Comparison of ENCODE assay signal across 12 mouse cellular contexts in the genomic region with DNA sequence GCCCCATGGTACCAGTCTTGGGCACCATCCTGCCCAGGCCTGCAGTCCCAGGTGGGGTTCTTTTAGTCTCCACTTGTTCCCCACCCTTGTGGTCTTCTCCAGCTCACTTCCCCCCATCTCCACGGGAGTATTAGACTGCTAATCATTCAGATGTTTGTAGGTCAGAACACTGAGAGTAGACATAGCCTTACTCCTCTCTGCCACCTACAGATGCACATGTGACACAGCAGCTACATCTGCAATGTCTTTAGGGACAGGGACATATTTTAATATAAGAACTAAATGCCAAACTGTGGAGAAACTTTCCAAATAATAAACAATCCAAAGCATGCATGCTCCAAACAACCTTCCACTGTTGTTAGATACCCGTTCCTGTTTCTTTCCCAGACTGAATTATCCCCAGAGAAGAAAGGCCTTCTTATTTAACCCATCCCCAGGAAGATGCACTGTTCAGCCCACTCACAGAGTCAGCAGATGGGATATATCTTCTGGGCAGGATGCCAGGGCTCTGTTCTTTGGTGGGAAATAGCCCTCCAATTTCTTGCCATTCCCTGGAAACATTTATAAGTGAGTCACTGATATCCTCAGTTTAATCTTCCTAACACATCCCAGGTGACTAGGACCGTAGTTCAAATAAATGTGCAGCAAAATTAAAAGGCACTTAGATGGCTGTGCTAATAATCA.
A peak's percentile ranks its signal among the peaks of the same experiment; 100 is the strongest.
DNase-seq lines count a peak whose midpoint lies in the region; TF ChIP-seq lines count a peak whose summit lies in the region.
"Had no signal": no experiment of that assay in that cellular context is flagged by ENCODE, and none has a peak within 500 bp of the region (broad histone marks: within the 10 kb centered on the region; RNA-seq: fewer than 3 reads in every experiment).

No protein-coding gene starts in this region.

- dilution Hi-C loops in CH12.LX (cut with MboI; ENCODE audit: extremely low pct_ligation_motif_present, extremely low pct_unique_long_range_greater_than_20kb, low sequenced_read_pairs): no loop called here

- no peak overlapping the region for H3K4me3 ChIP-seq in CH12.LX (replicated peaks in 1 of 3; ENCODE audit: low read depth in 2 of 3, low read length in 2 of 3, poor library complexity in 1 of 3)
- H3K4me3 ChIP-seq: forebrain, embryonic 10.5 days; lung, embryonic 15.5 days; midbrain, embryonic 15.5 days had no signal

- peak; percentile 2; the same call in 1 of the 2 replicates for TF ChIP-seq RAD21 in CH12.LX (IDR thresholded peaks at IDR 0.05; ENCODE audit: low read depth, low read length)

- TF ChIP-seq POLR2A in CH12.LX (IDR thresholded peaks at IDR 0.05; ENCODE audit: low read depth, low read length): no peak
- TF ChIP-seq POLR2A in brain, embryonic 14.5 days (IDR thresholded peaks at IDR 0.05; ENCODE audit: borderline replicate concordance, extremely low read depth, insufficient read depth, insufficient read length, poor library complexity, severe bottlenecking): no peak

- H3K9me3 ChIP-seq in CH12.LX (replicated peaks; ENCODE audit: low read length): no peaks in the 10 kb centered on the region
- H3K9me3 ChIP-seq: forebrain, embryonic 10.5 days; lung, embryonic 15.5 days; midbrain, embryonic 15.5 days had no signal

- no peaks in the 10 kb centered on the region for H3K27me3 ChIP-seq in CH12.LX (replicated peaks)
- H3K27me3 ChIP-seq: lung, embryonic 15.5 days; midbrain, embryonic 15.5 days had no signal

- peak in 1 of 2 experiments; percentile 50; a peak in 2 of 4 replicates for TF ChIP-seq CTCF in CH12.LX (conservative IDR thresholded peaks at IDR 0.05 in 1 of 2, IDR thresholded peaks at IDR 0.05 in 1 of 2; ENCODE audit: low read depth in 2 of 2, low read length in 2 of 2)
- no peak for TF ChIP-seq CTCF in brain, embryonic 14.5 days (IDR thresholded peaks at IDR 0.05; ENCODE audit: borderline replicate concordance, extremely low read depth, insufficient read depth, insufficient read length)

- H3K27ac ChIP-seq in CH12.LX (ENCODE audit: insufficient read depth, low read depth): no peak overlapping the region
- H3K27ac ChIP-seq: forebrain, embryonic 10.5 days; lung, embryonic 15.5 days; midbrain, embryonic 15.5 days had no signal

- DNase-seq in left cerebral cortex, postnatal 10 days (ENCODE audit: extremely low spot score in 1 of 2, low spot score in 2 of 2): peak; percentile 42 to 55
- no peak for DNase-seq in left cerebral cortex, adult 8-10 months (ENCODE audit: low spot score in 2 of 2)
- no peak for DNase-seq in CH12.LX (ENCODE audit: extremely low read depth)
- DNase-seq in brain, embryonic 14.5 days (ENCODE audit: low read depth): peak; percentile 50
- peak; percentile 68 for DNase-seq in left cerebral cortex, postnatal 4 days
- no peak for DNase-seq in ovary, postnatal 10 days (ENCODE audit: low spot score)
- no peak for DNase-seq in Muller cell, postnatal 12 days (ENCODE audit: inconsistent ontology term)
- DNase-seq: kidney, adult 11 months; thymus, postnatal 36 days had no signal

- in situ Hi-C loops in CH12.LX (cut with MboI; ENCODE audit: low pct_ligation_motif_present, low pct_unique_long_range_greater_than_20kb, low sequenced_read_pairs): no loop called here

- TF ChIP-seq EP300 in CH12.LX (IDR thresholded peaks at IDR 0.05; ENCODE audit: low read length): no peak

- H3K4me1 ChIP-seq in CH12.LX (ENCODE audit: control insufficient read depth in 1 of 2, insufficient read depth in 2 of 2): 0 out of 4 replicates have a peak, but pooled peaks cover 0 to 2% of the 10 kb centered on the region in 2 experiments
- H3K4me1 ChIP-seq: midbrain, embryonic 15.5 days had no signal

- H3K9ac ChIP-seq in CH12.LX (ENCODE audit: insufficient read depth, low read depth): no peak overlapping the region
- H3K9ac ChIP-seq: lung, embryonic 15.5 days; midbrain, embryonic 15.5 days had no signal

- no peaks in the 10 kb centered on the region for H3K79me2 ChIP-seq in CH12.LX (replicated peaks; ENCODE audit: control insufficient read depth, extremely low read depth, insufficient read depth, poor library complexity, severe bottlenecking)

- intact Hi-C loops in left cerebral cortex, postnatal 10 days (cut with DNase I): no loop called here
- intact Hi-C loops in left cerebral cortex, postnatal 4 days (cut with DNase I): no loop called here

- no peaks in the 10 kb centered on the region for H3K36me3 ChIP-seq in CH12.LX (replicated peaks in 1 of 2; ENCODE audit: control insufficient read depth in 1 of 2, insufficient read depth in 1 of 2, low read length in 1 of 2)
- H3K36me3 ChIP-seq: forebrain, embryonic 10.5 days; lung, embryonic 15.5 days; midbrain, embryonic 15.5 days had no signal

- no peak overlapping the region for H3K4me2 ChIP-seq in CH12.LX (ENCODE audit: insufficient read depth, low read depth, poor library complexity, severe bottlenecking)
- H3K4me2 ChIP-seq: lung, embryonic 15.5 days; midbrain, embryonic 15.5 days had no signal

TF ChIP-seq in CH12.LX, 34 proteins besides CTCF, POLR2A, EP300 and RAD21:
- no peak for TF ChIP-seq IRF4 (IDR thresholded peaks at IDR 0.05; ENCODE audit: low read depth, low read length)
- no peak for TF ChIP-seq NRF1 (IDR thresholded peaks at IDR 0.05; ENCODE audit: low read depth, low read length)
- TF ChIP-seq TBP (conservative IDR thresholded peaks at IDR 0.05; ENCODE audit: low read depth, low read length): no peak
- TF ChIP-seq RCOR1 (conservative IDR thresholded peaks at IDR 0.05; ENCODE audit: low read depth, low read length): no peak
- TF ChIP-seq MEF2A (IDR thresholded peaks at IDR 0.05; ENCODE audit: borderline replicate concordance, low read depth, low read length): no peak
- TF ChIP-seq KAT2A (IDR thresholded peaks at IDR 0.05; ENCODE audit: insufficient replicate concordance, low read length): no peak
- no peak for TF ChIP-seq MAX (IDR thresholded peaks at IDR 0.05; ENCODE audit: low read length)
- no peak for TF ChIP-seq SIN3A (IDR thresholded peaks at IDR 0.05; ENCODE audit: low read length)
- TF ChIP-seq HCFC1 (IDR thresholded peaks at IDR 0.05; ENCODE audit: low read depth, low read length): no peak
- TF ChIP-seq NELFE (IDR thresholded peaks at IDR 0.05; ENCODE audit: low read depth, low read length): no peak
TF ChIP-seq in CH12.LX: peak in this region for 0.

Comparison
In these comparisons a context has a peak if more than half of its experiments do, and no peak if none do; other contexts are left out.
1. DNase-seq: peak in left cerebral cortex, postnatal 10 days (2 of 2), brain, embryonic 14.5 days (single experiment) and left cerebral cortex, postnatal 4 days (single experiment); none in left cerebral cortex, adult 8-10 months (0 of 2), CH12.LX (single experiment), ovary, postnatal 10 days (single experiment) and Muller cell, postnatal 12 days (single experiment).